Mouse (Mus musculus) kidney, embryonic 14.5 days (tissue): ENCODE data around the gene Limch1. TPM values are rescaled to one million over a fixed set of nuclear protein-coding genes. Genes with fewer than 3 reads are reported as not detected.
A peak's percentile ranks its signal among the peaks of the same experiment; 100 is the strongest.

Source experiments
- ATAC-seq: fragments of 200-750 bp; cut with Nextera tagmentation; 2 replicates; pipeline ENCODE4 v1.8.0; 2017; ENCODE audit warnings: moderate number of reproducible peaks, mild to moderate bottlenecking, moderate TSS enrichment, moderate library complexity; ENCODE audit not compliant: low FRiP score, low TSS enrichment
- H3K27ac ChIP-seq: fragments of 300-500 bp; sonication (generic); 2 replicates; pipeline ENCODE4 v1.5.1; 2014; ENCODE audit warnings: low read depth, mild to moderate bottlenecking, low read length, moderate library complexity, mixed read lengths
- H3K27me3 ChIP-seq: fragments of 300-500 bp; sonication (generic); 2 replicates; pipeline ENCODE4 v1.6.1; 2014; ENCODE audit warnings: mild to moderate bottlenecking, low read length; ENCODE audit not compliant: control insufficient read depth, insufficient read depth
- H3K36me3 ChIP-seq: fragments of 300-500 bp; sonication (generic); 2 replicates; pipeline ENCODE4 v1.6.1; 2014; ENCODE audit warnings: low read length, mixed read lengths; ENCODE audit not compliant: control insufficient read depth, insufficient read depth
- H3K4me1 ChIP-seq: fragments of 300-500 bp; sonication (generic); 2 replicates; pipeline ENCODE4 v1.6.1; 2014; ENCODE audit warnings: low read length, mixed read lengths; ENCODE audit not compliant: control insufficient read depth, insufficient read depth
- H3K4me2 ChIP-seq: fragments of 300-500 bp; sonication (generic); replicated peaks from 2 replicates; pipeline ENCODE4 v1.6.1; 2014; ENCODE audit warnings: low read depth, mild to moderate bottlenecking, low read length
- H3K4me3 ChIP-seq: fragments of 300-500 bp; sonication (generic); 2 replicates; pipeline ENCODE4 v1.5.1; 2014; ENCODE audit warnings: mild to moderate bottlenecking, low read length
- H3K9ac ChIP-seq: fragments of 300-500 bp; sonication (generic); 2 replicates; pipeline ENCODE4 v1.6.1; 2014; ENCODE audit warnings: low read depth, mild to moderate bottlenecking, low read length, moderate library complexity
- H3K9me3 ChIP-seq: fragments of 300-500 bp; sonication (generic); 2 replicates; pipeline ENCODE4 v1.6.1; 2016; ENCODE audit warnings: low read length; ENCODE audit not compliant: control insufficient read depth
- WGBS: fragments of 180-500 bp; shearing (Covaris S2); extraction: QIAGEN DNeasy Blood & Tissue Kit; methylation state at CpG from one replicate; pipeline ENCODE4 v1.1.7; 2014; 5-methylcytosine and 5-hydroxymethylcytosine counted together
- polyA plus RNA-seq: library from polyadenylated mRNA; unstranded; fragments of >200 nt; fragmentation: Nextera tagmentation; extraction: Ambion mirVana; gene quantifications from 2 replicates; pipeline ENCODE4 v1.2.1, GENCODE M21; 2014

Gene Limch1
- polyA plus RNA-seq, 1 experiment from 2014 or later = 48.9 TPM

DNA sequence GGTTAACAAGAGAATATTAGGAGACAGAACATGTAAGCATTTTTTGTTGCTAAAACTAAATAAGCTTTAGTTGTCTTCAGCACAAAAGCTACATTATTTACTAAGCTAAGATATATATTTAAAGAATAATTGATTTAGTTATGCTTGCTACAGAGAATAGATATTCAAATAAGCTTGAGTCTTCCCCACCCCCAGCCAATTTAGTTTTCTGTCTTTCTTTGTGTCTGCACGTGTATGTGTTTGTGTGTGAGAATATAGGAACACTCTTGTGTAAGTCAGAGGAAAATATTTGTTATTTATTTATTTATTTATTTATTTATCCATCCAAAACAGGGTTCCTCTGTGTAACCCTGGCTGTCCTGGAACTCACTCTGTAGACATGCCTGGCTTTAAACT, 14.3 kb upstream of the Limch1 start:
- ATAC-seq = no peak
- no peak overlapping the region for H3K9ac ChIP-seq
- no peaks in the 10 kb centered on the region for H3K9me3 ChIP-seq
- H3K4me2 ChIP-seq = no peak overlapping the region
- H3K27ac ChIP-seq = no peak overlapping the region
- H3K27me3 ChIP-seq = no peaks in the 10 kb centered on the region
- H3K4me3 ChIP-seq = no peak overlapping the region
- 88% methylated on average over 1 of the region's 1 CpGs for WGBS
- H3K4me1 ChIP-seq = no peaks in the 10 kb centered on the region
- H3K36me3 ChIP-seq = no peaks in the 10 kb centered on the region

DNA sequence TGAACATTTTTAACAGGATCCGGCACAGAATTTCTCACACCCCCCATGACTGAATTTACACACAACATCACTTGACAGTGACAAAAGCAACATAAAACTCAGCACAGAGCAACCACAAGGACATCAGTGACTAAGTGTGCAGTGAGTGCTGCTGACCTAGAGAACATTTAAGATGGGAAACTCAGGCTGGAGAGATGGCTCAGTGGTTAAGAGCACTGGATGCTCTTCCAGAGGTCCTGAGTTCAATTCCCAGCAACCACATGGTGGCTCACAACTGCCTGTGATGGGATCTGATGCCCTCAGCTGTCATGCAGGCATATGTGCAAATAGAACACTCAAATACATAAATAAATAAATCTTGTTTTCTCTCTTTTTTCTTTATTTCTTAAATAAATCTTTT, 12.1 kb upstream of the Limch1 start:
- no peak for ATAC-seq
- no peak overlapping the region for H3K4me2 ChIP-seq
- H3K36me3 ChIP-seq = no peaks in the 10 kb centered on the region
- no peak overlapping the region for H3K9ac ChIP-seq
- no peak overlapping the region for H3K4me3 ChIP-seq
- H3K27ac ChIP-seq = no peak overlapping the region
- H3K27me3 ChIP-seq = no peaks in the 10 kb centered on the region
- no peaks in the 10 kb centered on the region for H3K4me1 ChIP-seq
- no peaks in the 10 kb centered on the region for H3K9me3 ChIP-seq
- WGBS = 97% methylated on average over 1 of the region's 1 CpGs

- H3K9me3 ChIP-seq = no peaks in the 10 kb centered on the region
- H3K27me3 ChIP-seq = no peaks in the 10 kb centered on the region
- no peak overlapping the region for H3K9ac ChIP-seq
- H3K4me1 ChIP-seq = no peaks in the 10 kb centered on the region
- ATAC-seq = no peak
- no peak overlapping the region for H3K4me3 ChIP-seq
- 96% methylated on average over 3 of the region's 3 CpGs for WGBS
- no peak overlapping the region for H3K27ac ChIP-seq
- H3K4me2 ChIP-seq = no peak overlapping the region
- no peaks in the 10 kb centered on the region for H3K36me3 ChIP-seq
Measured at GRCm38 (mm10) chr5:66739376-66739775, 6.3 kb upstream of the Limch1 start.

GRCm38 (mm10) chr5:66745996-66746681, 512 bp downstream of the Limch1 start:
- peak overlapping the region; percentile 73 for H3K4me3 ChIP-seq
- H3K9ac ChIP-seq = peak overlapping the region; percentile 68
- WGBS = under 1% methylated on average over 41 of the region's 42 CpGs
- peak overlapping the region; percentile 55; the same call in 1 of the 2 replicates for H3K27ac ChIP-seq
- peak; percentile 72 for ATAC-seq
- no peaks in the 10 kb centered on the region for H3K36me3 ChIP-seq
- H3K4me2 ChIP-seq = peak overlapping the region; percentile 99
- H3K9me3 ChIP-seq = no peaks in the 10 kb centered on the region
- peaks cover 6% of the 10 kb centered on the region; the same call in 1 of the 2 replicates for H3K27me3 ChIP-seq
- peaks cover 19% of the 10 kb centered on the region; the same call in 1 of the 2 replicates for H3K4me1 ChIP-seq

DNA sequence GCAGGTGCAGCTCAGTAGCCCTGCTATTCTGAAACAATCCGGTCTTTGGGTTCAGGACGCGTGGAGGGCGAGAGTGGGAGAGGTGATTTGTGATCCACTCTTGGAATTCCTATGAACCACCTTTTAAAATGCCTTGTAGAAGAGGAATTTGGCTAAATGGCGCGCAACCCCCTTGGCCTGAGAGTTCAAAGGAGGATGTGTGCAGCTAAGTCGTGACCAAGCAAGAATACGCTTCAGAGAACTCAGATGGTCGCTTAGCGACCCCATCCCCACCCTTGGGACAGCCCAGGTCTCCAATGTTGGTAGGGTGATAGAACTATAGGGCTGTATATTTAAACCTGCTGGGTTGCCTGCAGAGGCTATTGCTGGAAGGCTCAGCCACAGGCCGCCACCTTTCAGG, 1.1 kb downstream of the Limch1 start:
- no peaks in the 10 kb centered on the region for H3K36me3 ChIP-seq
- peaks cover 19% of the 10 kb centered on the region; the same call in 1 of the 2 replicates for H3K4me1 ChIP-seq
- peak overlapping the region; percentile 73 for H3K4me3 ChIP-seq
- H3K9ac ChIP-seq = peak overlapping the region; percentile 68
- WGBS = 6% methylated on average over 11 of the region's 11 CpGs
- H3K27ac ChIP-seq = no peak overlapping the region; the same call in 1 of the 2 replicates
- peak overlapping the region; percentile 99 for H3K4me2 ChIP-seq
- H3K27me3 ChIP-seq = peaks cover 6% of the 10 kb centered on the region; the same call in 1 of the 2 replicates
- no peaks in the 10 kb centered on the region for H3K9me3 ChIP-seq
- ATAC-seq = no peak

DNA sequence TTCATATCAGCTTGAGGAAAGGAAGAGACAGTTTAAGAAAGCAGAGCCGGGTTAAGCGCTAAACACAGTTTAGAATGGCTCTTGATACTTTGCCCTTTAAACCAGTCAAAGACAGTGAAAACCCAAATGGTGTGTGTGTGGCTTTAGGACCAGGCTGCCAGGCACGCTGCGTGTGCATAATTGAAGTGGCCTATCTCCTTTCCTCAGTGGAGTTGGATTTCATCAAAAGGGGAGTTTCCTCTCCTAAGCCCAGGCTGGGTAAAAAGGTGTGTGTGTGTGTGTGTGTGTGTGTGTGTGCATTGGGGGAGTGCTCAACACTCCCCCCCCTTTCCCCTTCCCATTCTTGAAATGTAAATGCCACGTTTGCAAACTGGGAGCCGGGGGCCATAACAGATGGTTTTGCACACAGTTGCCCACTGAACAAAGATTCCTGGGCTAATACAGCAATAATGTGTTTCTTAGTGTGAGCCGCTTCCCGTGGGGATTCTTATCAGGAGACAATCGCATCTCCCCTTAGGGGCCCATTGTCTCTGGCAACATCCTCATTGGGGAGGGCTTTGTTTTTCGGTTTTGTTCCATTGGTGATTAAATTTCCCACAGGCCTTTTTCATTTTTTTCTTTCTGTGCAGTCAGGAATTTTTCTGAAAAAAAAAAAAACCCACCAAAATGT, 2.3 kb downstream of the Limch1 start:
- H3K9me3 ChIP-seq = no peaks in the 10 kb centered on the region
- H3K4me2 ChIP-seq = peak overlapping the region; percentile 31; the same call in 1 of the 2 replicates
- H3K27me3 ChIP-seq = peaks cover 6% of the 10 kb centered on the region; the same call in 1 of the 2 replicates
- H3K9ac ChIP-seq = no peak overlapping the region
- peaks cover 19% of the 10 kb centered on the region; the same call in 1 of the 2 replicates for H3K4me1 ChIP-seq
- H3K36me3 ChIP-seq = no peaks in the 10 kb centered on the region
- H3K27ac ChIP-seq = peak overlapping the region; percentile 39; the same call in 1 of the 2 replicates
- 0 out of 2 replicates have a peak overlapping the region, but pooled peaks have one; percentile 73 for H3K4me3 ChIP-seq
- WGBS = 9% methylated on average over 10 of the region's 10 CpGs
- ATAC-seq = no peak

DNA sequence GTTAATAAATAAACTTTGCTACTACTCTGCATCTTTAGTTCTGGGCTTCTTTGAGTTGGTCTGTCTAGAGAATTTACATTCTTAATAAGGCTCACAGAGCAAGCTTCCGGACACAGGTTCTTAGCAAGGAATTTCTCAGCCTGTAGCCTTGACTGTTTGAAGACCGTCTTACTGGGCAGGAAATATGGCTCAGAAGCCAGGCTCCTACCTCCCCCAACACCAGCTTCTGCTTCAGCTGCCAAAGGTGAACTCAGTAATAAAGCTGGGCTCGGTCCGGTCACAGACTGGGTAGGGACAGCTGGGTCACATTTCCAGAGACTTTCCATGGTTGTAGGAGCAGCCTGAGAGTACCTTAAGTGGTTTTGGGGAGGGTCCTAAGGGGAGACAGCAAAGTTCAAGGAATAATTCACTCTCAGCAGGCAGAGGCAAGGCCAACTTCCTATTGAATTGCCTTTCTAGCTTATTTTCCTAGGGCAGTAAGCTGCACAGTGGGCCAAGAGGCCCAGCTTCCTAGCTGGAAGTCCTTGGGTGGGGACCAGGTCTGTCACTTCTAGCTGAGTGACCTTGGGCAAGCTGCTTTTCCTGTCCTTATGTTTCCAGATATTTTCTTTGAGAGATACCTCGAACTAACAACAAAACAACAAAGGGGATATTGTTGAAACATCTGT, 3.0 kb downstream of the Limch1 start:
- peak; percentile 37 for ATAC-seq

DNA sequence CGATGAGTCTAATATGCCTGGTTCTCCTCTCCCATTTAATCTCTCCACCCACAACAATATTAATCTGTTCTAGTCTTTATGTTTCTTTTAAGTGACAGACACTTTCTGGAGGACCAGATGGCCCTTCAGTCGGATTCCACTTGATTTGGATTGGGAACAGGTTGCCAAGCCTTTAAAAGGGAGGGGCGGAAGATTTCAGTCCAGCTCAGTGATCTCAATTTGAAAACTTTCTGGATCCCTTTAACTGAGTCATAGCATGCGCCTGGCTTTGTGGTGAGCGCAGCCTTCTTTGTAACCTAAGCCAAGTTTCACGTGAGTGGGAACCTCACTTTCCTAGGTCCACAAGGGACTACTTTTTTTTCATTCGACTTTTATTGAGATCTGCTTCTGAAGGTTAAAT, 5.0 kb downstream of the Limch1 start:
- H3K9me3 ChIP-seq = no peaks in the 10 kb centered on the region

More for the DNA sequence above, 3.0 kb downstream of the Limch1 start:
- H3K27me3 ChIP-seq = peaks cover 6% of the 10 kb centered on the region; the same call in 1 of the 2 replicates
- peaks cover 19% of the 10 kb centered on the region; the same call in 1 of the 2 replicates for H3K4me1 ChIP-seq
- WGBS = 11% methylated on average over 5 of the region's 5 CpGs
- H3K4me3 ChIP-seq = no peak overlapping the region
- H3K9ac ChIP-seq = no peak overlapping the region
- peak overlapping the region; percentile 31; the same call in 1 of the 2 replicates for H3K4me2 ChIP-seq
- H3K27ac ChIP-seq = peak overlapping the region; percentile 39
- no peaks in the 10 kb centered on the region for H3K36me3 ChIP-seq
- H3K9me3 ChIP-seq = no peaks in the 10 kb centered on the region

More for the DNA sequence above, 5.0 kb downstream of the Limch1 start:
- H3K36me3 ChIP-seq = no peaks in the 10 kb centered on the region
- peaks cover 19% of the 10 kb centered on the region; the same call in 1 of the 2 replicates for H3K4me1 ChIP-seq
- H3K27me3 ChIP-seq = peaks cover 6% of the 10 kb centered on the region; the same call in 1 of the 2 replicates
- H3K4me2 ChIP-seq = no peak overlapping the region
- H3K27ac ChIP-seq = no peak overlapping the region
- H3K9ac ChIP-seq = no peak overlapping the region
- 73% methylated on average over 7 of the region's 7 CpGs for WGBS
- H3K4me3 ChIP-seq = no peak overlapping the region
- no peak for ATAC-seq
